Mouse (Mus musculus) intestine, embryonic 16.5 days (tissue): ENCODE measurements around the gene Klf6. TPM values are rescaled to one million over a fixed set of nuclear protein-coding genes. Genes with fewer than 3 reads are reported as not detected.

Source experiments
- ATAC-seq: fragments of 200-750 bp; cut with Nextera tagmentation; 2 replicates; pipeline ENCODE4 v1.8.0; 2017; ENCODE audit warnings: moderate TSS enrichment, moderate library complexity
- H3K27ac ChIP-seq: fragments of 300-500 bp; sonication (generic); 2 replicates; pipeline ENCODE4 v1.5.1; 2014; ENCODE audit warnings: mild to moderate bottlenecking, low read length
- H3K27me3 ChIP-seq: fragments of 300-500 bp; sonication (generic); replicated peaks from 2 replicates; pipeline ENCODE4 v1.6.1; 2014; ENCODE audit warnings: low read length, control low read depth, mixed read lengths; ENCODE audit not compliant: control insufficient read depth, insufficient read depth
- H3K36me3 ChIP-seq: fragments of 300-500 bp; sonication (generic); 2 replicates; pipeline ENCODE4 v1.6.1; 2014; ENCODE audit warnings: low read length, control low read depth; ENCODE audit not compliant: control insufficient read depth, insufficient read depth
- H3K4me1 ChIP-seq: fragments of 300-500 bp; sonication (generic); 2 replicates; pipeline ENCODE4 v1.6.1; 2014; ENCODE audit warnings: low read length, control low read depth, mixed read lengths; ENCODE audit not compliant: control insufficient read depth, insufficient read depth
- H3K4me2 ChIP-seq: fragments of 300-500 bp; sonication (generic); 2 replicates; pipeline ENCODE4 v1.6.1; 2014; ENCODE audit warnings: low read depth, low read length, control low read depth
- H3K4me3 ChIP-seq: fragments of 300-500 bp; sonication (generic); 2 replicates; pipeline ENCODE4 v1.5.1; 2014; ENCODE audit warnings: mild to moderate bottlenecking, low read length
- H3K9ac ChIP-seq: fragments of 300-500 bp; sonication (generic); 2 replicates; pipeline ENCODE4 v1.6.1; 2014; ENCODE audit warnings: low read depth, low read length
- H3K9me3 ChIP-seq: fragments of 300-500 bp; sonication (generic); 2 replicates; pipeline ENCODE4 v1.6.1; 2016; ENCODE audit warnings: low read length, control low read depth; ENCODE audit not compliant: control insufficient read depth
- WGBS: fragments of 180-500 bp; shearing (Covaris S2); extraction: QIAGEN DNeasy Blood & Tissue Kit; methylation state at CpG from one replicate; pipeline ENCODE4 v1.1.7; 2014; 5-methylcytosine and 5-hydroxymethylcytosine counted together
- polyA plus RNA-seq: library from polyadenylated mRNA; unstranded; fragments of >200 nt; fragmentation: Nextera tagmentation; extraction: Ambion mirVana; gene quantifications from 2 replicates; pipeline ENCODE4 v1.2.1, GENCODE M21; 2015

Klf6 gene
- polyA plus RNA-seq, result 66.9 and 71.5 TPM in 2 replicates

- WGBS, result under 1% methylated on average over 58 of the region's 60 CpGs
- peak; percentile 99 for ATAC-seq
Measured at GRCm38 (mm10) chr13:5861157-5862002, at the start of gene Klf6. Klf6 (plus strand) TSS chr13:5861482.

GRCm38 (mm10) chr13:5813433-5813832 is 47.8 kb upstream of the Klf6 start:
- H3K4me1 ChIP-seq, result no peaks in the 10 kb centered on the region; the same call in 1 of the 2 replicates
- no peak overlapping the region for H3K27ac ChIP-seq
- peak; percentile 84 for ATAC-seq
- no peak overlapping the region for H3K4me3 ChIP-seq
- H3K36me3 ChIP-seq, result no peaks in the 10 kb centered on the region
- H3K4me2 ChIP-seq, result no peak overlapping the region
- WGBS, result 58% methylated on average over 9 of the region's 9 CpGs
- H3K27me3 ChIP-seq, result no peaks in the 10 kb centered on the region
- H3K9me3 ChIP-seq, result no peaks in the 10 kb centered on the region
- H3K9ac ChIP-seq, result no peak overlapping the region

More at GRCm38 (mm10) chr13:5861157-5862002, at the start of gene Klf6:
- Histone ChIP-seq H3K9me3 (no peaks in the 10 kb centered on the region), H3K4me2 (peak within 1 kb of the TSS; percentile 74), H3K36me3 (peaks cover 11% of the 10 kb centered on the region), H3K9ac (peak within 1 kb of the TSS; percentile 90), H3K4me1 (peaks cover 24% of the 10 kb centered on the region), H3K27me3 (no peaks in the 10 kb centered on the region), H3K4me3 (peak within 1 kb of the TSS; percentile 82), H3K27ac (peak within 1 kb of the TSS; percentile 98)

- WGBS, result 77% methylated on average over 3 of the region's 3 CpGs
- H3K4me3 ChIP-seq, result no peak overlapping the region
Measured at GRCm38 (mm10) chr13:5817250-5817649, 44.0 kb upstream of the Klf6 start.

GRCm38 (mm10) chr13:5819173-5819572 is 42.1 kb upstream of the Klf6 start:
- Histone ChIP-seq H3K4me3 (no peak overlapping the region), H3K4me1 (no peaks in the 10 kb centered on the region; the same call in 1 of the 2 replicates), H3K36me3 (no peaks in the 10 kb centered on the region), H3K27me3 (no peaks in the 10 kb centered on the region), H3K9ac (no peak overlapping the region), H3K4me2 (no peak overlapping the region), H3K9me3 (no peaks in the 10 kb centered on the region), H3K27ac (no peak overlapping the region)
- no peak for ATAC-seq
- WGBS, result 63% methylated on average over 3 of the region's 3 CpGs

More at GRCm38 (mm10) chr13:5817250-5817649, 44.0 kb upstream of the Klf6 start:
- H3K9ac ChIP-seq, result no peak overlapping the region
- no peak overlapping the region for H3K27ac ChIP-seq
- no peak overlapping the region for H3K4me2 ChIP-seq
- no peaks in the 10 kb centered on the region for H3K27me3 ChIP-seq
- no peaks in the 10 kb centered on the region for H3K36me3 ChIP-seq
- no peak for ATAC-seq
- H3K4me1 ChIP-seq, result no peaks in the 10 kb centered on the region; the same call in 1 of the 2 replicates
- H3K9me3 ChIP-seq, result no peaks in the 10 kb centered on the region

GRCm38 (mm10) chr13:5822586-5822985 is 38.7 kb upstream of the Klf6 start:
- peak overlapping the region; percentile 17; the same call in 1 of the 2 replicates for H3K27ac ChIP-seq

GRCm38 (mm10) chr13:5823150-5823549 is 38.1 kb upstream of the Klf6 start:
- Histone ChIP-seq H3K27me3 (no peaks in the 10 kb centered on the region), H3K4me1 (peaks cover 2% of the 10 kb centered on the region; the same call in 1 of the 2 replicates), H3K27ac (no peak overlapping the region), H3K9ac (no peak overlapping the region), H3K36me3 (no peaks in the 10 kb centered on the region), H3K9me3 (no peaks in the 10 kb centered on the region), H3K4me2 (no peak overlapping the region), H3K4me3 (no peak overlapping the region)
- WGBS, result 74% methylated on average over 7 of the region's 7 CpGs
- no peak for ATAC-seq

More at GRCm38 (mm10) chr13:5822586-5822985, 38.7 kb upstream of the Klf6 start:
- H3K4me2 ChIP-seq, result peak overlapping the region; percentile 33; the same call in 1 of the 2 replicates
- H3K27me3 ChIP-seq, result no peaks in the 10 kb centered on the region
- peaks cover 2% of the 10 kb centered on the region; the same call in 1 of the 2 replicates for H3K4me1 ChIP-seq
- H3K9ac ChIP-seq, result no peak overlapping the region
- no peaks in the 10 kb centered on the region for H3K36me3 ChIP-seq
- no peaks in the 10 kb centered on the region for H3K9me3 ChIP-seq
- 31% methylated on average over 11 of the region's 11 CpGs for WGBS
- H3K4me3 ChIP-seq, result no peak overlapping the region
- no peak for ATAC-seq

GRCm38 (mm10) chr13:5824189-5824815 is 37.0 kb upstream of the Klf6 start:
- Histone ChIP-seq H3K4me3 (no peak overlapping the region), H3K27ac (no peak overlapping the region), H3K9me3 (no peaks in the 10 kb centered on the region), H3K9ac (no peak overlapping the region), H3K4me1 (0 out of 2 replicates have a peak, but pooled peaks cover 2% of the 10 kb centered on the region), H3K27me3 (no peaks in the 10 kb centered on the region), H3K36me3 (no peaks in the 10 kb centered on the region), H3K4me2 (no peak overlapping the region)
- 65% methylated on average over 8 of the region's 8 CpGs for WGBS
- no peak for ATAC-seq

GRCm38 (mm10) chr13:5826170-5826827 is 35.0 kb upstream of the Klf6 start:
- Histone ChIP-seq H3K4me2 (no peak overlapping the region; the same call in 1 of the 2 replicates), H3K4me3 (no peak overlapping the region), H3K9me3 (no peaks in the 10 kb centered on the region), H3K27me3 (no peaks in the 10 kb centered on the region), H3K36me3 (no peaks in the 10 kb centered on the region), H3K27ac (0 out of 2 replicates have a peak overlapping the region, but pooled peaks have one; percentile 45), H3K4me1 (0 out of 2 replicates have a peak, but pooled peaks cover 2% of the 10 kb centered on the region), H3K9ac (no peak overlapping the region)
- peak; percentile 84 for ATAC-seq
- WGBS, result 27% methylated on average over 9 of the region's 9 CpGs

- Histone ChIP-seq H3K4me3 (no peak overlapping the region), H3K27me3 (no peaks in the 10 kb centered on the region), H3K36me3 (no peaks in the 10 kb centered on the region), H3K9ac (no peak overlapping the region), H3K27ac (no peak overlapping the region), H3K9me3 (no peaks in the 10 kb centered on the region), H3K4me1 (peaks cover 3% of the 10 kb centered on the region; the same call in 1 of the 2 replicates), H3K4me2 (no peak overlapping the region)
- peak; percentile 51 for ATAC-seq
- WGBS, result 18% methylated on average over 7 of the region's 7 CpGs
Measured at GRCm38 (mm10) chr13:5831976-5832375, 29.3 kb upstream of the Klf6 start.
